Mouse (Mus musculus): ENCODE data around the gene Btaf1.

Btaf1 gene

DNA sequence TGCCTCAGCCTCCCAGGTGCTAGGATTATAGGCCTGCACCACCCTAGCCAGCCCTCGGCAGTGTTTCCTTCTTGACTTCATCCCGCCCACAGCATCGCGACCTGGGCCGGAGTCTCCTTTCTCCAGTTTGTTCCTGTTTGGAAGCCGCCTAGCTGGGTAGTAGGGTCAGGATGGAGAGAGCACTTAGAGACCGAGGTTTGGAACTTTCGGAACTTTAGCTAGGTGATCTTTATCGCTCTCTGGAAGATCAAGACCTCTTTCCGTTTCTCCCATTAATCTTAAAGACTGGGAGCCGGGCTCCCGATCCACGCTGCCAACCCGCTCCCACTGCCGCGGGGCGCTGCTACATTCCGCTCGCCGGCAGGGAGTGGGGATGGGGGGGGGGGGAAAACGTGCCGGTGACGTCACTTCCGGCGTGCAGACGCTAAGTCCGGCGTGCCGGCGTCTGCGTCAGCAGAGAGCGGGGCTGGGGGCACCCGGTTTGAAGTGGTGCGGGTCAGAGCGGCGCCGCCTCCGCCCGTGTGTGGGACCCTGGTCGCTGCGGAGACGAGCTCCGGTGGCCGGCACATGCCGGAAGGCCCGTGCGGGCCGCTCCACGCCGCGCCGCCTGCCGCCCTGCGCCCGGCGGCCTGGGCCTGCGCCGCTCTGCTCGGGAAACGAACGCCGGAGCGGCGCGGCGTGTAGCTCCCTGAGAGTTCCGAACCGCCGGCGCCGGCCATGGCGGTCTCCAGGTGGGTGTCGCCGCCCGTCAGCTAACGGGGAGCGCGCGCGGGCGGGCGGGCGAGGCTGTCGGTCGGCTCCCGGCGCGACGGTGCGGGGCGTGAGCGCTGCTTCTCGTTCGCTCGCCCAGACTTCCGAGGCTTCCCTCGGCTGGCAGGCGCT lies at the start of gene Btaf1:
Gene Btaf1 (plus strand): TSS at position 409 of the 882 bp plus-strand sequence.
- DNase-seq: peak; percentile 92

DNA sequence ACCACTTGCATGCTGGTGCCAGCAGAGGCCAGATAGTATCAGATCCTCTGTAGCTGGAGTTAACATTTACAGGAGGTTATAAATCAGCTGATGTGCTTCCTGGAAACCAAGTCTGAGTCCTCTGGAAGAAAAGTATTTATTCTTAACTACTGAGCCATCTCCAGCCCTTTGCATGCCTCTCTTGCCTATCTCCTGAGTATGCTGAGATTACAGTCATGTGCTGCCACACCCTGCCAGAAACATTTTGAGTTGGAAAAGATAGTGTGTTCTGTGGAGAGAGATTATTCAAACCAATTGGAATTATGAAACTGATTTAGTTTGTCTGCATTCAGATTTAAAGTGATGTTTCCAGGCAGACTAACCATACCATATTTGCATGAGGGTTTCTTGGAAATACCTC lies 48.5 kb upstream of the Btaf1 start:
- no peak for DNase-seq

DNA sequence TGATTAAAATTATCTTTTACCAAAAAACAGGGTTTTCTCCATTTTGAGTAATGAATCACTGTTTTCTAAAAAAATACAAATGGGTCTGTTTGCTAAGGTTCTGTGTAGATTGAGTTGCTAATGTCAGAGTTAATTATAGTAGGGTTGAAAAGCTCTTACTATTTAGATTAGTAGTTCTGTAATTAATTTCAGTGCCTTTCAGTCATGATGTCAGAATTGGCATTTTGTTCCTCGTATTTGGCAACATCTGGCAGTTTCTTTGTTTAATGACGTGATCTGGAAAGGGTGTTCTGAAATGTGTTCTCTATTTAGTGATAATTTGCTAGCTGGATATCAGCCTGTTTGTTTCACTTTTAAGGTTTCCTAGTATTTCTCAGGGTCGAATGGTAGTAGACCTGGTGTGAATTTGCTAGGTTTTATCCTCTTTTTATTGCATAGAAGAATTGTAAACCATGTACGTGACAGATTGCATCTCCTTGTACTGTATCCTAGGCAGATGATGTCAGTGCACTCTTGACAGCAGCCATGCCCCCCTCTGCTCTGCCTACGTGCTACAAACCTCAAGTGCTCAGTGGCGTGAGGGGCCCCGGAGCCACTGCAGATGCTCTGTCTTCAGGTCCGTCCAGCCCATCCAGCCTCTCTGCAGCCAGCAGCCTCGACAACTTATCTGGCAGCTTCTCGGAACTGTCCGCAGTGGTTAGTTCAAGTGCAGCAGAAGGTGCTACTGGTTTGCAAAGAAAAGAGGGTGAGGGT lies 47.0 kb upstream of the Btaf1 start:
- DNase-seq: no peak

DNA sequence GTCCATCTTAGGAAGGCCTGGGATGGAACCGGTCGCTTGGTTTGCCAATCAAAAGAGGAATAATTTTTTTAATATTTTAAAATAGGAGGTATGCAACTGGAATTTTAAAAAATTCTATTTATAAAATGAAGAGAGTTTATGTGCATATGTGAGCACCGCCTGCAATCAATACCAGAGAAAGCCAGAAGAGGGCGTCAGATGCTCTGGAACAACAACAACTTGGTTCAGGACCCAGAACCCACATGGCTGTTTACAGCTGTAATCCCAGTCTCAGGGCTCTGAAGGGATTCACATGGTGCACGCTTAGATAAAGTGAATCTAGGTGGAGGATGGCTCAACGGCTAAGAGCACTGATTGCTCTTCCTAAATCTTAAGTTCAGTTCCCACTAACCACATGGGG lies 42.8 kb upstream of the Btaf1 start:
- DNase-seq: no peak

DNA sequence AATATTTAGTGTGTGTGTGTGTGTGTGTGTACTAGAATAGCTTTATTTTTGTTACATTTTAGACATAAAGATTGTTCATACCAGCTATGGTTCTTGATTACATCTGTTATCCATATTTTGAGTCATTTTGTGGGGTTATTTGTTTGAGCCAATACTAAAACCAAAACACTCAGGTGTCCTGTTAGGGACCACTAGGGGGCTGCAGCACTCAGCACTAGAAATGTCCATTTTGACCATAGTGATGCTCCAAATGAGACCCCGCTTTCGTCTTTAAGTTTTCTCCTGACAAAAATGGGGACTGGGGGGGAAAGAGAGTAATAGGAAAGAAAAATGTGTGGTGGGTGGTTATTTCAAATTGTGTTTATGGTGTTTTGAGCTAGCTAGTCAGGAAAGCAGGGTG lies 39.6 kb upstream of the Btaf1 start:
- no peak for DNase-seq

DNA sequence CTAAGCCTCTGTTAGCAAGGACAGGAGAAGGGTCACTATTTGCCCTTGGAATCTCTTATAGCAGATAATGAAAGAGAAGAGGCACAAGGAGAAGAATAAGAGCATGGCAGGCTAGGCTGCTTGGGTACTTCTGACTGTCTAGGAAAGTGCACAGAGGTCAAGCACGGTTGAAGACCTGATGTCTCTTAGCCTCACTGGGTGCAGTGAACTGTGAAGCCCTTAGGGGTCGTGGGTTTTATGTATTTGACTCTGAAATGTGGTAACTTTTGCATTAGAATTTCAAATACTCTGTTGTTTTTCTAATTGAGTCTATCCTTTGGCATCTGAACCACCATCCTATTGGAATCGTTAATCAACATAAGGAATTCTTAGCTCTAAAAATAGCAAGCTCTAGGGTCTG lies 38.2 kb upstream of the Btaf1 start:
- no peak for DNase-seq

DNA sequence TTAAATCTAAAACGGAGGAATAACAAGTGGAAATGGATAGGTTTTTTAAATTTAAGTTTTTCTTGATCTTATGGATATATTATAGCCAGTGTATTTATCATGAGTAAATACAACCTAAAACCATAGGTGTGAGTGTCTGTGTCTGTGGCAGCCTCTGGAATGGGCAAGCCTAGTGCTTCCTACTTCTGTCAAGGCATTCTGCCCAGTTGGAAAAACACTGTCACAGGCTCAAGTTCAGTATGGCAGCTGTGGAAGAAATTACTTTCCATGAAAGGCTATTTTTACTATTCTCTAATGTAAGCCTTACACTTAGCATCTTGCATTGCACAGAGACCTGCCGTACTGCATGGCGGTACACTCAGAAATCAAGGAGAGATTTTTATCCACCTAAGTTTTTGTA lies 34.1 kb upstream of the Btaf1 start:
- no peak for DNase-seq

DNA sequence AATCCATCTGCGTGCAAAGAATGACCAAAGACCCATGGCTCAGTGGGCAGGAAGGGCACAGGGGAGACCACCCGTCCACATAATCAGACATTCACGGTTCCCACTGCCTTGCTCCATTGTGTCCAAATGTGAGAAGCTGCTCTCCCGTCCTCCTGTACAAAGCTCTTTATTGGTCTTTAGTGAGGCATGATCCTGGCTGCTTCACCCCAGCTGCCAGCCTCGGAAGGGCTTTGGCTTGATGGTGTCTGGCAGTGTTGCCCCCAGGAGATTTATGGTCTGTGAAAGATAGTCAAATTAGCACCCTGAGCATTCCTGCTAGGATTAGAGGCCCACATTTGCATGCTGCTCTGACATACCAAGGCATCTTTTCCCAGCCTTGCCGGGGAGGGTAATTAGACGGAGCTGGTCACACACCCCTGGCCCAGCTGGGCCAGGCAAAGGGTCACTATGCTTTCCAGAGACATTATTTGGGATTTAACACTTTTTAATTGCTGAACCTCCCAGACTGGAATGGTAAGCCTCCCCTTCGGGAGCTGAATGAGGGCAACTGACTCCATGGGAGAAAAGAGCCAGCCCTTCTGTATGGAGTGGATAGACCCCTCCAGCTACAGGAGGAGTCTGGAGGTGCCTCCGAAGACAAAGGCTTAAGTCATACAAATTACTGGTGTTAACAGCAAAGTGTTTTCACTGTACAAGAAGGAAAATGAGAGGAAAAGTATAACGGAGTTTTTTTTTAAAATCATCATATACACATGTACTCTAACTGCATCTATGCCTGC lies 28.9 kb upstream of the Btaf1 start:
- no peak for DNase-seq

DNA sequence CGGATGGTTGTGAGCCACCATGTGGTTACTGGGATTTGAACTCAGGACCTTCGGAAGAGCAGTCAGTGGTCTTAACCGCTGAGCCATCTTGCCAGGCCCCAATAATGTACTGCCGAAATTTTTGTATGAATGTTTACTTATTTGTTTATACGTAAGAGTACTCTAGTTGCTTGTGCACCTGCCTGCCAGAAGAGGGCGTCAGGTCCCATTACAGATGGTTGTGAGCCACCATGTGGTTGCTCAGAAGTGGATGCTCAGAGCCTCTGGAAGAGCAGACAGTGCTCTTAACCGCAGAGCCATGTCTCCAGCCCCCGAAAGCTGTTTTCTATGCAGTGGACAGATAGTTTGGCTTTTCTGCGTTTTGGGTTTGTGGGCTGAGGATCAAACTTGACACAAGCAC lies 28.1 kb upstream of the Btaf1 start:
- DNase-seq: no peak

DNA sequence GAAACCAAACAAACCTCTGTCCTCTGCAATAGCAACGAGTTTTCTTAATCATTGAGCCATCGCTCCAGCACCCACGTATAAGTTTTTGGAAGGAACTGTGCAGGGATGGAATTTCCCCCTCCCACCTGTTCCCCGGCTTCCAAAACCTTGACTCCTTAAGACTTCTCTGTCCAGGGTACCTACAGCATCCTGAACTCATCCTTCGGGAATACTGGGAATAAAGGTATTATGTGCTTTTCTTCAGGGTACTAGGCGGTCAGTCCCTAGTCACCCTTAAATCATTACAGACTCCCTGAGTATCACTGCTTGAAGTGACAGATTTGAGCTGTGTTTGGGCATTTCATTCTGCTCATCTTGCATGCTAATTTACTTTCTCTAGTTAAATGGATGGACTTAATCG lies 22.5 kb upstream of the Btaf1 start:
- no peak for DNase-seq

DNA sequence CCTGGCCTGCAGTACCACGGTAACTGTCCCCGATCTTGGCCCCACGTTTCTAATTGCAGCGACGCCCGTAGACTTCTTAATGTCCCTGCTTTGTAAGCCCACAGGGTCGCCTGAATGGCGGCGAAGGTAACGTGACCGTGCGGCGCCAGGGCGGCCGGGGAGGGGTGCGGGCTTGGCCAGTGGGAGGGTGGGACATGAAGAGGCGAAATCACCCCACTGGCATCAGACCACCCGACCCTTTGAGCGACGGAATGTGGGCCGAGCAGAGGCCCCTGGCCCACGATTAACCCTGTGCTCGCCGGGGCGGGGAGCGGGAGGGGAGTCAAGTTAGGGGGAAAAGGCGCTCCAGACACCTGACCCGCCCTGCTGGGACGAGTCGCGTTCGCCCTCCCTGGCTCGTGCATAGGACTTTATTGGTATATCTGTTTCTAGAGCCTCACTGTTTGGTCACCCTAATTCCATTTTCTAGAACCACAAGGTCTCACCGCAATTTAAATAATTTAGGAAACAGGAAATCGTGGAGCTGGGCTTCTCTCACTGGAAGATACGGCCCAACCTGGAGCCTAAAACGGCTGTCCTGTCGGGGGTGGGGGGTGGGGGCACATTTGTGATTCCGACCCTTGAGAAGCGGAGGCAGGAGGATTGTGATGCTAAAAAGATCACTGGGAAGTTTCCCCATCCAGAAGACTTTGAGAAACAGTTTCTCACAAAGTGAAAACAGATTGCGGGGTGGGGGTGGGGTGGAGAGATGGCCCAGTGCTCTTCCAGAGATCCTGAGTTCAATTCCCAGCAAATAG lies 21.5 kb upstream of the Btaf1 start:
- DNase-seq: peak; percentile 28

DNA sequence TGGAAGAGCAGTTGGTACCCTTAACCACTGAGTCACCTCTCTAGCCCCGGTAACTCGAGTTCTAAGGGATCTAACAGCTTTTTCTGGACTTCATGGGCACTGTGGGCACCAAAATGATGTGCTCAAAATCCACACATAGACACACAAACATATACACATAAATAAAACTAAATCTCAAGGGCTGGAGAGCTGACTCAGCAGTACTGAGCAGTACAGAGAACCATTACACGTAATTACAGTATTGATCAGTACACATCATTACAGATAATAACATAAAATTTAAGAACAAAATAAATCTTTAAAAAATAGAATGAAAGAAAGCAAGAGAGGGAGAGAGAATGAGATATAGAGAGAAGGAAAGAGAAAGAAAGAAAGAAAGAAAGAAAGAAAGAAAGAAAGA lies 16.7 kb upstream of the Btaf1 start:
- DNase-seq: no peak

DNA sequence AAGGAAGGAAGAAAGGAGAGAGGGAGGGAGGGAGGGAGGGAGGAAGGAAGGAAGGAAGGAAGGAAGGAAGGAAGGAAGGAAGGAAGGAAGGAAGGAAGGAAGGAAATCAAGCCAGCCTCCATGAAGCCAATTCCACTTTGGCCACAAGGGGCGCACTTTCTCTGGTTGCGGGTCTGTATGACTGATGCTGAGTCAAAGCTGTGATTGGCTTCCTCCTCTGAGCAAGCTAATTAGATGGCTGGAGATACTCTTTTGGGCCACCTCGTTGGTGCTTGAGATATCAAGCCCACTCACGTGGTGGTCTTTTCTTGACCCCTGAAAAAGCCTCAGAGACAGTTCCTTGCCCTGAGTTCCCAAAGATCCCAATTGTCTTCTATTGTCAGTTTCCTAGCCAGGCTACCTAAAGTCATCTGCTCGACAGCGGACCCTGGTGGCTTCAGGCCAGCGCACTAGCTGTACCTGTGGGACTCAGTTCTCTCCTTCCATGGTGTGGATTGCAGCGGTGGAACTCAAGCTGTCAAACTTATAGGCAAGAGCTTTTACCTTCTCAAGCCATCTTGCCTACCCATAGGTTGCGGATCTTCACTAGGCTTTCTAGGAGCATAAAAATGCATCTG lies 16.1 kb upstream of the Btaf1 start:
- peak; percentile 47 for DNase-seq

DNA sequence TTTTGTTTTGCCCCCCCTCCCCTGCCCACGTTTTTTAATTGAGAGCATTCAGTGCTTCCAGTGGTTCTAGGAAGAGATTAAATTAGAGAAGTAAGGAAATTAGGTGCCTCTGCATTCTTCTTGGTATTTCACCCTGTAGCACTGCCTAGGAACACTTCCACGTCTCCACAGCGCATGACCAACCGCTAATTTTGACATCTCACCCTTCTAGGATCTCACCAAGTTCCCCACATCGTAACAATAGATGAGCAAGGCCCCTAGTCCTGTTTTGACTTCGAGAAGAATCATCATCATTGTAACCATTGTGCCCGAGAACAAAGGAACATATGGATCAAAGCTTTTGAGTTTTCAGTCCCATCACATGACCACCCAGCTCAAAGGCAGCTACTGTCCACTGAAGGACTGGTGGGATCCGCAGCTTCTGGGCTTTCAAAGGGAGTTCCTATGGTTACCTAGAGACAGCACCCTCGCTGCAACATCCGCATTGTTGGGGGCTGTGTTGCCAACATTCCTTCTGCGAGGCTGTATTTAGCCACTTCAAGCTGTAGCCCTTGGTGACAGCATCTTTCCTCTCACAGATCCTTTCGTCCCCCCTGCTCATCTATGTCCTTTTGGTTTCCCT lies 15.3 kb upstream of the Btaf1 start:
- DNase-seq: peak; percentile 47

DNA sequence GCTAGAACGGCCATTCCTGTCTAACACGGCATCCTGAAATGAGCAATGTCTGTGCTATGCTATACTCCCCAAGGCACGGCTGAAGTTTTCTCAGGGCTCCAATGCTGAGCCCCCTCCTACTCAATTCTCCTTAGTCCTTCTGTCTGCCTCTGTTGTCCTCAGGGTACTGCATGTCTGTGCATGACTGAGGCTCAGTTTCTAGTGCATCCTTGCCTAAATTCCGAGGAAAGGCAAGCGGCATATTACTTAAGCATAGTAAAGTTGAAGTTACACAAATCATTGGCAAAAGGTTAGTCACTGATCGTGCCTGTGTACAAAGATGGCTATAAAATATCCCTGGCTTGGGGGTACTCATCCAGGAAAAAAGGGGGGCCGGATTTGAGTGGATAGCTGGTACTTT lies 12.8 kb upstream of the Btaf1 start:
- no peak for DNase-seq

DNA sequence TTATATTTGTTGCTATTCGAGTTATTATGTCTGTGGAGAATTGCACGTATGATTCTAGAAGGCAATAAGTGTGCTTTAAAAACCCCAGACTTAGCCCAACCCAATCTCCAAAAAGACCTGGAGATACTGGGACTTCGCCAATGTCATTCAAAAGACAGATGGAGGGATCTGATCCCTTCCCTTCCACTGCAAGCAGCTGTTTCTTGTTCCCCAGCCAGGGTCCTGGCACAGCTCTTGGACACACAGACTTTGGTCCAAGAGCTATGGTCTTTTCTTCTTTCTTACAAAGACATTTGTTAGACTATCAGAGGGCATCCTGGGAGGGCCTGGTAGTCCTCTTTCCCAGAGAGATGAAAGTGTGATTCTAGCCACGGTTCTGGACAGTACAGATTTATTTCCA lies 9.7 kb upstream of the Btaf1 start:
- DNase-seq: no peak

DNA sequence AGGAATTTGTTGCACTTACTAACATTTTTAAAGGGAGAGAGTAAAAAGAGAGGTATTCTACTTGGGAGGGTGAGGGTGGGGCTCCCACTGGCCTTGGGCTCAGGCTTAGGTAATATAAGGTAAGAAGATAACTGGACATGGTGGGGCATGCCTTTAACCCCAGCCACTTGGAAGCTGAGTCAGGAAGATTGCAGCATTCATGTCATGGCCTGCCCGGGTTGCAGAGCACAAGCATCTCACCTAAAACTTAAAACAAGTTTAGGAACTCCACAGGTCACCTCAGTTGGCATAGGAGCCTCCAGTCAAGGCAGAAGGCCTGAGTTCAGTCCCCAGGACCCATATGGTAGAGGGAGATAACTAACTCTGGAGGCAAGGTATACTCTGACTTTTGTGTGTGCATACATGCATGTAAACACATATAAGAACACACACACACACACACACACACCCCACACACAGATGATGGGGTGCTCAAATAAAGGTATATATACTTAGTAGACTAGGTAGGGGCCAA lies 8.9 kb upstream of the Btaf1 start:
- DNase-seq: no peak

DNA sequence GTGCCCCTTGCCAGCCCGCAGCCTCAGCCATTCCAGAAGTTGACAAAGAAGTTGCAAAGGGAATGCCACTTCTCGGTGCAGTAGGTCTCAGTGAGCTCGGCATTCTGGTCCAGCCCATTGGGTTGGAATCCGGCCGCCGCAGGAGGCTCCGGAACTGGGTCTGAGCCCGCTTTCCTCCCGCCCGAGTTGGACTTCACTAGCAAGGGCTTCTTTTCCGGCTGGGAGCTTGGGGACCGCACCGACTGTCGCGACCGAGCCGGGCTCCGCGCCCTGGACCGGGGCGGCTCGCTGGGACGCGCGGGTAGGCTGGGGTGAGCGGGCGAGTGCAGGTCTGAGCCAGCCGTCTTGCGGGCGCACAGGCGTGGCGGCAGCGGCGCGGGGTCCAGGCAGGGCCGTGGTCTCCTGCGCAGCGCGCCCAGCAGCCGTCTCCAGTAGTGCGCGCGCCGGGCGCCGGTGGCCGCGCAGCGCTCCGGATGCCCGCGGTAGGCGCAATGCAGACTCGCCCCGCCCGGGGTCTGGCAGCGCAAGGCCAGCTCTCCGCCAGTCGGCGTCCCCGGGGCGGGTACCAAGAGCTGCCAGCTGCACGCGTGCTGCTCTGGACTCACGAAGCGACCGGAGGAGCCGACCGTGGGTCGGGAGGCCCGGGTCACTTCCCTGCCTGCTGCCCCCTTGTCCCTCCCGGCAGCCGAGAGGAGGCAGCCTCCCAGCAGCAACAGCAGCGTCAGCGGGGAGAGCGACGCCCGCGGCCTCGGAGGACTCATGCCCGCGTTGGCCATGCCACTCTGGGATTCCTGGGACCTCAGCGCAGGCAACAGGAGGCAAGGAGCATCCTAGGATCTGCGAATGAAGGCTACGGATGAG lies 7.2 kb upstream of the Btaf1 start:
- peak; percentile 93 for DNase-seq

DNA sequence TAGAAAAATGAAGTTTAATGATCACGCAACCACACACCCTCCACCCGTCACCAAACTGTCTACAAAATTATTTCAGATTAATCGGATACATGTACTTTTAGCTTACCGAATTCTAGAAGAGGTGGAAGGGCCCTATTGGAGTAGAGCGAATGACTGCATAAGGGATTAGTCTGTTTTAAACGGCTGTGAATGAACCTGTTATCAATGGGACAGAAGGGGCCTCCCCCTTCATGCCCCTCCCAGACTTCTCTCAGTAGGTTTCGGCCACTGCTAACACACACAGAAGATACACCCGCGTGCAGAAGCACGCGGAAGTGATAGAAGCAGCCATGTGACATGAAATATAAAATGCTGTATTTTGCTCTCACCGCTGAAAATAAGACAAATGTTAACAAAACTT lies 6.4 kb upstream of the Btaf1 start, which contains the start of gene Fgfbp3:
Gene Fgfbp3 (minus strand): TSS at position 150 of the 400 bp plus-strand sequence.
- DNase-seq: no peak

DNA sequence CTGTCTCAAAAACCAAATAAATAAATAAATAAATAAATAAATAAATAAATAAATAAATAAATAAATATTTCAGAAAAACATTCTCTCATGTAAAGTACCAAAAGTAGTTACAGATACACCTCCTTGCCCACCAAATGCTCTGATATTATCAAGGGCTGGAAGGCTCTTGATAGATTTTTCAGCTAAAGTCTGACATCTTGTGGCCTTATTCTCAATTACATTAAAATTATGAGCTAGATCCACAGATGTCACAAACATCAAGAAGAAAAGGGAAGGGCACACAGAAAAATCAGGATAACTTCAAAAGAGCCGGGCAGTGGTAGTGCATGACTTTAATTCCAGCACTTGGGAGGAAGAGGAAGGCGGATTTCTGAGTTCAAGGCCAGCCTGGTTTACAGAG lies 3.9 kb upstream of the Btaf1 start:
- DNase-seq: no peak

All from right cerebral cortex, adult 18-20 months (tissue).